15 mouse cellular contexts compared by ENCODE assay signal in the genomic region with DNA sequence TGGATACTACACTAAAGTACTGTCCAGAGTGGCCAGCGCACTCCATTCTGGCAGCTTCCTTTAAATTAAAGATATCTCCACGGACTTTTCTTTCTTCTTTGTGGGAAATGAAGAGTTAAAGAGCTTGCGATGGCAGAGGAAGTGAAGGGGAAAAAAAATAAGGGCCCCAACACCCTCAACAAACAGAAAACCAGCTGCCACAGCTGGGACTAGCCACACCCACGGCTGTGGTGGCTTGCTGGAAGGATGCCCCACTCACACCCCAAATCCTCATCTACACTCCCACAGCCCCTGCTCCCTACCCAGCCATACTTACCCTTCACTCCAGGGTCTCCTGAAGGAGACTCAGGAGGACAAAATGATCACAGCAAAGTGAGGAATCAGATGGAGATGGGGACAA. TPM values are rescaled to one million over a fixed set of nuclear protein-coding genes. Genes with fewer than 3 reads are reported as not detected.
DNase-seq lines count a peak whose midpoint lies in the region; ATAC-seq and TF ChIP-seq lines count a peak whose summit lies in the region.
"Had no signal": no experiment of that assay in that cellular context is flagged by ENCODE, and none has a peak within 500 bp of the region (broad histone marks: within the 10 kb centered on the region; RNA-seq: fewer than 3 reads in every experiment).

No protein-coding gene starts in this region.

- H3K9ac ChIP-seq in heart, postnatal 0 days (replicated peaks; ENCODE audit: low read depth, low read length), result no peak overlapping the region
- H3K9ac ChIP-seq in CH12.LX (ENCODE audit: insufficient read depth, low read depth), result no peak overlapping the region
- H3K9ac ChIP-seq in hindbrain, embryonic 12.5 days, result no peak overlapping the region
- H3K9ac ChIP-seq: limb, embryonic 12.5 days; neural tube, embryonic 13.5 days; stomach, embryonic 15.5 days had no signal

- no peak for TF ChIP-seq POLR2A in CH12.LX (IDR thresholded peaks at IDR 0.05; ENCODE audit: low read depth, low read length)

- H3K36me3 ChIP-seq in heart, postnatal 0 days (replicated peaks; ENCODE audit: control insufficient read depth, insufficient read depth, low read length), result no peaks in the 10 kb centered on the region
- no peaks in the 10 kb centered on the region for H3K36me3 ChIP-seq in CH12.LX (replicated peaks in 1 of 2; ENCODE audit: control insufficient read depth in 1 of 2, insufficient read depth in 1 of 2, low read length in 1 of 2)
- no peaks in the 10 kb centered on the region for H3K36me3 ChIP-seq in hindbrain, embryonic 12.5 days
- H3K36me3 ChIP-seq: limb, embryonic 12.5 days; neural tube, embryonic 13.5 days; stomach, embryonic 15.5 days had no signal

- H3K79me2 ChIP-seq in CH12.LX (replicated peaks; ENCODE audit: control insufficient read depth, extremely low read depth, insufficient read depth, poor library complexity, severe bottlenecking), result no peaks in the 10 kb centered on the region

- in situ Hi-C loops in CH12.LX (cut with MboI; ENCODE audit: low pct_ligation_motif_present, low pct_unique_long_range_greater_than_20kb, low sequenced_read_pairs), result no loop called here

- peaks cover 22% of the 10 kb centered on the region for H3K4me1 ChIP-seq in heart, postnatal 0 days (ENCODE audit: control insufficient read depth, insufficient read depth)
- H3K4me1 ChIP-seq in CH12.LX (ENCODE audit: control insufficient read depth in 1 of 2, insufficient read depth in 2 of 2), result peaks cover under 1 to 14% of the 10 kb centered on the region in 2 experiments
- H3K4me1 ChIP-seq in hindbrain, embryonic 12.5 days, result no peaks in the 10 kb centered on the region
- H3K4me1 ChIP-seq: neural tube, embryonic 13.5 days had no signal

- no peaks in the 10 kb centered on the region for H3K27me3 ChIP-seq in heart, postnatal 0 days (ENCODE audit: control insufficient read depth, insufficient read depth, low read length)
- H3K27me3 ChIP-seq in CH12.LX (replicated peaks), result no peaks in the 10 kb centered on the region
- H3K27me3 ChIP-seq in hindbrain, embryonic 12.5 days, result no peaks in the 10 kb centered on the region
- H3K27me3 ChIP-seq: limb, embryonic 12.5 days; neural tube, embryonic 13.5 days; stomach, embryonic 15.5 days had no signal

- TF ChIP-seq CTCF in heart, postnatal 0 days (IDR thresholded peaks at IDR 0.05; ENCODE audit: low read depth), result no peak
- no peak for TF ChIP-seq CTCF in CH12.LX (conservative IDR thresholded peaks at IDR 0.05 in 1 of 2, IDR thresholded peaks at IDR 0.05 in 1 of 2; ENCODE audit: low read depth in 2 of 2, low read length in 2 of 2)

- intact Hi-C loops in heart, postnatal 10 days (cut with DNase I), result no loop called here

- dilution Hi-C loops in CH12.LX (cut with MboI; ENCODE audit: extremely low pct_ligation_motif_present, extremely low pct_unique_long_range_greater_than_20kb, low sequenced_read_pairs), result no loop called here

- H3K27ac ChIP-seq in heart, postnatal 0 days (ENCODE audit: low read depth), result peak overlapping the region; percentile 62; the same call in 1 of the 2 replicates
- H3K27ac ChIP-seq in CH12.LX (ENCODE audit: insufficient read depth, low read depth), result no peak overlapping the region
- no peak overlapping the region for H3K27ac ChIP-seq in hindbrain, embryonic 12.5 days
- H3K27ac ChIP-seq: limb, embryonic 12.5 days; neural tube, embryonic 13.5 days; stomach, embryonic 15.5 days had no signal

- ATAC-seq in heart, postnatal 0 days (ENCODE audit: insufficient read depth, low read depth), result no peak
- no peak for ATAC-seq in hindbrain, embryonic 12.5 days (ENCODE audit: low FRiP score)

- DNase-seq in heart, postnatal 0 days (ENCODE audit: low spot score), result no peak
- no peak for DNase-seq in heart, postnatal 10 days
- no peak for DNase-seq in CH12.LX (ENCODE audit: extremely low read depth)
- DNase-seq in lung, postnatal 14 days, result peak; percentile 25
- DNase-seq in thymus, adult 18-20 months, result peak; percentile 58 to 78
- no peak for DNase-seq in cerebellum, adult 11-12 months
- DNase-seq in layer of hippocampus, adult 9-10 months (ENCODE audit: low spot score), result no peak
- DNase-seq: gastrocnemius, postnatal 10 days; kidney, adult 18-20 months; right cerebral cortex, adult 18-20 months had no signal

- H3K4me2 ChIP-seq in heart, postnatal 0 days (ENCODE audit: low read depth, low read length), result no peak overlapping the region; the same call in 1 of the 2 replicates
- no peak overlapping the region for H3K4me2 ChIP-seq in CH12.LX (ENCODE audit: insufficient read depth, low read depth, poor library complexity, severe bottlenecking)
- no peak overlapping the region for H3K4me2 ChIP-seq in hindbrain, embryonic 12.5 days (replicated peaks)
- H3K4me2 ChIP-seq: limb, embryonic 12.5 days; neural tube, embryonic 13.5 days; stomach, embryonic 15.5 days had no signal

- H3K9me3 ChIP-seq in heart, postnatal 0 days (replicated peaks; ENCODE audit: control insufficient read depth, low read length), result no peaks in the 10 kb centered on the region
- no peaks in the 10 kb centered on the region for H3K9me3 ChIP-seq in CH12.LX (replicated peaks; ENCODE audit: low read length)
- H3K9me3 ChIP-seq in hindbrain, embryonic 12.5 days (replicated peaks), result no peaks in the 10 kb centered on the region
- H3K9me3 ChIP-seq: limb, embryonic 12.5 days; neural tube, embryonic 13.5 days; stomach, embryonic 15.5 days had no signal

- 49% methylated on average over 4 of the region's 4 CpGs for WGBS in heart, postnatal 0 days
- 69% methylated on average over 4 of the region's 4 CpGs for WGBS in hindbrain, embryonic 12.5 days

- TF ChIP-seq RAD21 in CH12.LX (IDR thresholded peaks at IDR 0.05; ENCODE audit: low read depth, low read length), result no peak

- no peak for TF ChIP-seq EP300 in heart, postnatal 0 days (IDR thresholded peaks at IDR 0.05; ENCODE audit: low read depth)
- TF ChIP-seq EP300 in CH12.LX (IDR thresholded peaks at IDR 0.05; ENCODE audit: low read length), result no peak

- no peak overlapping the region for H3K4me3 ChIP-seq in heart, postnatal 0 days (ENCODE audit: low read depth, low read length)
- no peak overlapping the region for H3K4me3 ChIP-seq in CH12.LX (replicated peaks in 1 of 3; ENCODE audit: low read depth in 2 of 3, low read length in 2 of 3, poor library complexity in 1 of 3)
- H3K4me3 ChIP-seq in hindbrain, embryonic 12.5 days, result no peak overlapping the region
- H3K4me3 ChIP-seq: erythroblast, embryonic 14.5 days; limb, embryonic 12.5 days; neural tube, embryonic 13.5 days; stomach, embryonic 15.5 days had no signal

TF ChIP-seq in CH12.LX, 34 proteins besides CTCF, POLR2A, EP300 and RAD21:
- TF ChIP-seq KAT2A (IDR thresholded peaks at IDR 0.05; ENCODE audit: insufficient replicate concordance, low read length), result no peak
- TF ChIP-seq UBTF (IDR thresholded peaks at IDR 0.05; ENCODE audit: low read depth, low read length), result peak; percentile 33; the same call in 1 of the 2 replicates

RNA-seq across cellular contexts. Expression of a gene that starts 7.9 kb away (rescaled TPM):
- total RNA-seq in heart, postnatal 0 days (2014; rRNA removed; ENCODE audit: low replicate concordance), result 3,422 and 3,660 TPM in 2 replicates
- polyA plus RNA-seq in heart, postnatal 0 days (2015; fragmentation: Nextera tagmentation; extraction: Ambion mirVana), result 2,757 and 2,826 TPM in 2 replicates
- total RNA-seq in heart, postnatal 10 days (2021), result 1,000 to 10,000 TPM; 1,610 to 1,731 TPM
- 71.1 and 96.4 TPM in 2 replicates for total RNA-seq in CH12.LX (2012; rRNA removed)
- 20.8 and 21.5 TPM in 2 replicates for total RNA-seq in CH12.LX (2014; rRNA removed)
- 13.6 and 21.1 TPM in 2 replicates for polyA plus RNA-seq in CH12.LX (2012; ENCODE audit: insufficient read length, low read depth)
- polyA plus RNA-seq in hindbrain, embryonic 12.5 days (2016; fragmentation: Nextera tagmentation; extraction: Ambion mirVana), result 322 and 326 TPM in 2 replicates

Comparison
In these comparisons a context has a peak if more than half of its experiments do, and no peak if none do; other contexts are left out.
1. DNase-seq: peak in lung, postnatal 14 days (single experiment) and thymus, adult 18-20 months (2 of 2); none in heart, postnatal 0 days (single experiment), heart, postnatal 10 days (0 of 2), CH12.LX (single experiment), cerebellum, adult 11-12 months (single experiment) and layer of hippocampus, adult 9-10 months (single experiment).
2. RNA of a gene that starts 7.9 kb away (total RNA-seq): 3,422 to 3,660 TPM in heart, postnatal 0 days and 1,610 to 1,731 TPM in heart, postnatal 10 days; 20.8 to 96.4 TPM in CH12.LX; every median in the first group is over 10 times any median in the second.